Mouse (Mus musculus): ENCODE measurements at regions not wholly inside any gene's neighbourhood (a gene's known extent, or its start where the extent isn't known, plus 50 kb on each side); places are given as distances from the start of the nearest gene placed in this dataset.

GRCm38 (mm10) chr1:21132340-21132739 lies 53.3 kb upstream of the Tram2 start:
- no peak for DNase-seq (ENCODE audit: low spot score)
- ATAC-seq: no peak
- no peak overlapping the region for H3K27ac ChIP-seq
- H3K9ac ChIP-seq (replicated peaks; ENCODE audit: low read length): no peak overlapping the region
- no peaks in the 10 kb centered on the region for H3K4me1 ChIP-seq (ENCODE audit: insufficient read depth, low read length)
- 76% methylated on average over 2 of the region's 2 CpGs for WGBS
- 0 out of 2 replicates have a peak, but pooled peaks cover 2% of the 10 kb centered on the region for H3K9me3 ChIP-seq (ENCODE audit: low read length)
- TF ChIP-seq CTCF (IDR thresholded peaks at IDR 0.05; ENCODE audit: low read depth): no peak
- no peak overlapping the region for H3K4me3 ChIP-seq (ENCODE audit: low read length)
- H3K36me3 ChIP-seq (ENCODE audit: insufficient read depth, low read length): no peaks in the 10 kb centered on the region
- no peak overlapping the region for H3K4me2 ChIP-seq (ENCODE audit: low read depth, low read length)
- no peaks in the 10 kb centered on the region for H3K27me3 ChIP-seq (ENCODE audit: insufficient read depth, low read length)

GRCm38 (mm10) chr1:21146961-21147360 lies 67.9 kb upstream of the Tram2 start:
- TF ChIP-seq CTCF (IDR thresholded peaks at IDR 0.05; ENCODE audit: low read depth): no peak
- Histone ChIP-seq H3K4me3 (ENCODE audit: low read length) (no peak overlapping the region), H3K27me3 (ENCODE audit: insufficient read depth, low read length) (no peaks in the 10 kb centered on the region), H3K4me2 (ENCODE audit: low read depth, low read length) (no peak overlapping the region), H3K36me3 (ENCODE audit: insufficient read depth, low read length) (no peaks in the 10 kb centered on the region), H3K9me3 (ENCODE audit: low read length) (no peaks in the 10 kb centered on the region), H3K4me1 (ENCODE audit: insufficient read depth, low read length) (no peaks in the 10 kb centered on the region), H3K27ac (no peak overlapping the region), H3K9ac (replicated peaks; ENCODE audit: low read length) (no peak overlapping the region)
- no peak for ATAC-seq
- 65% methylated on average over 4 of the region's 4 CpGs for WGBS
- no peak for DNase-seq (ENCODE audit: low spot score)

- H3K4me1 ChIP-seq (ENCODE audit: insufficient read depth, low read length): no peaks in the 10 kb centered on the region
- no peaks in the 10 kb centered on the region for H3K36me3 ChIP-seq (ENCODE audit: insufficient read depth, low read length)
- DNase-seq (ENCODE audit: low spot score) (peak; percentile 89), ATAC-seq (peak; percentile 39; the same call in 1 of the 2 replicates)
- H3K9me3 ChIP-seq (ENCODE audit: low read length): no peaks in the 10 kb centered on the region
- WGBS: 17% methylated on average over 5 of the region's 5 CpGs
- H3K4me2 ChIP-seq (ENCODE audit: low read depth, low read length): no peak overlapping the region
- no peak overlapping the region for H3K27ac ChIP-seq
- H3K9ac ChIP-seq (replicated peaks; ENCODE audit: low read length): no peak overlapping the region
- H3K27me3 ChIP-seq (ENCODE audit: insufficient read depth, low read length): no peaks in the 10 kb centered on the region
- TF ChIP-seq CTCF (IDR thresholded peaks at IDR 0.05; ENCODE audit: low read depth): peak; percentile 90
- H3K4me3 ChIP-seq (ENCODE audit: low read length): no peak overlapping the region
These were observed 56.6 kb upstream of the Tmem14a start for GRCm38 (mm10) chr1:21161742-21162141.

GRCm38 (mm10) chr1:21166287-21166733 lies 52.1 kb upstream of the Tmem14a start:
- TF ChIP-seq CTCF (IDR thresholded peaks at IDR 0.05; ENCODE audit: low read depth): peak; percentile 90
- no peaks in the 10 kb centered on the region for H3K9me3 ChIP-seq (ENCODE audit: low read length)
- no peak overlapping the region for H3K27ac ChIP-seq
- H3K4me3 ChIP-seq (ENCODE audit: low read length): peak overlapping the region; percentile 37
- H3K27me3 ChIP-seq (ENCODE audit: insufficient read depth, low read length): no peaks in the 10 kb centered on the region
- peak overlapping the region; percentile 68 for H3K4me2 ChIP-seq (ENCODE audit: low read depth, low read length)
- H3K36me3 ChIP-seq (ENCODE audit: insufficient read depth, low read length): no peaks in the 10 kb centered on the region
- 0% methylated on average over 15 of the region's 15 CpGs for WGBS
- ATAC-seq (peak; percentile 97), DNase-seq (ENCODE audit: low spot score) (peak; percentile 93)
- H3K9ac ChIP-seq (replicated peaks; ENCODE audit: low read length): peak overlapping the region; percentile 57
- no peaks in the 10 kb centered on the region for H3K4me1 ChIP-seq (ENCODE audit: insufficient read depth, low read length)

- Histone ChIP-seq H3K4me3 (ENCODE audit: low read length) (peak overlapping the region; percentile 37), H3K9me3 (ENCODE audit: low read length) (no peaks in the 10 kb centered on the region), H3K4me1 (ENCODE audit: insufficient read depth, low read length) (no peaks in the 10 kb centered on the region), H3K36me3 (ENCODE audit: insufficient read depth, low read length) (no peaks in the 10 kb centered on the region), H3K27ac (no peak overlapping the region), H3K9ac (replicated peaks; ENCODE audit: low read length) (peak overlapping the region; percentile 57), H3K27me3 (ENCODE audit: insufficient read depth, low read length) (no peaks in the 10 kb centered on the region), H3K4me2 (ENCODE audit: low read depth, low read length) (peak overlapping the region; percentile 68)
- no peak; the same call in 1 of the 2 replicates for ATAC-seq
- 59% methylated on average over 4 of the region's 4 CpGs for WGBS
- DNase-seq (ENCODE audit: low spot score): no peak
- no peak for TF ChIP-seq CTCF (IDR thresholded peaks at IDR 0.05; ENCODE audit: low read depth)
These were observed 51.6 kb upstream of the Tmem14a start for GRCm38 (mm10) chr1:21166762-21167161.

Data from hindbrain, postnatal 0 days (tissue).